Mouse (Mus musculus): ENCODE measurements around the gene Dync1i1.

Dync1i1 gene

GRCm38 (mm10) chr6:5854048-5854836 lies 128.8 kb downstream of the Dync1i1 start:
- DNase-seq (ENCODE audit: inconsistent age in 2 of 2, low spot score in 1 of 2) = no peak

DNA sequence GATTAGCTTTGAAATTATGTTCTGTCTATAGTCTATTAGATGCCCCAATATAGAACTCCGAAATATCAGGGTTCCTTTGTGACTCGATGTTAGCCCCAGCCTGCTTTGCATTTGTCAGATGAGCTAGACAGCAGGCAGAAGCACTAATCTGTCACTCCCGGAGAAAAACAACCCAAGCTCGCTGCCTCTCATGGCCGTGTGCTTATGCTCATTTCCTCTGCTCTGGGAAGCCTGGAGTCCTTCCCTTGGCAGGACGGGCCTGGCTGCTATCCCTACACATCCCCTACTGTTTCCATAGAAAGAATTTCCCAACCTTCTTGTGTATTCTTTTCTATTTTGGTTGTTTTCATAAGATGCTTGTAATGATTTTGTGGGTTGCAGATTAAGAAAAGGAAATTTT lies 130.1 kb downstream of the Dync1i1 start:
- no peak for DNase-seq (ENCODE audit: inconsistent age in 2 of 2, low spot score in 1 of 2)

- peak; percentile 8 to 72 for DNase-seq (ENCODE audit: inconsistent age in 2 of 2, low spot score in 1 of 2)
Measured at GRCm38 (mm10) chr6:5858371-5858770, 132.9 kb downstream of the Dync1i1 start.

DNA sequence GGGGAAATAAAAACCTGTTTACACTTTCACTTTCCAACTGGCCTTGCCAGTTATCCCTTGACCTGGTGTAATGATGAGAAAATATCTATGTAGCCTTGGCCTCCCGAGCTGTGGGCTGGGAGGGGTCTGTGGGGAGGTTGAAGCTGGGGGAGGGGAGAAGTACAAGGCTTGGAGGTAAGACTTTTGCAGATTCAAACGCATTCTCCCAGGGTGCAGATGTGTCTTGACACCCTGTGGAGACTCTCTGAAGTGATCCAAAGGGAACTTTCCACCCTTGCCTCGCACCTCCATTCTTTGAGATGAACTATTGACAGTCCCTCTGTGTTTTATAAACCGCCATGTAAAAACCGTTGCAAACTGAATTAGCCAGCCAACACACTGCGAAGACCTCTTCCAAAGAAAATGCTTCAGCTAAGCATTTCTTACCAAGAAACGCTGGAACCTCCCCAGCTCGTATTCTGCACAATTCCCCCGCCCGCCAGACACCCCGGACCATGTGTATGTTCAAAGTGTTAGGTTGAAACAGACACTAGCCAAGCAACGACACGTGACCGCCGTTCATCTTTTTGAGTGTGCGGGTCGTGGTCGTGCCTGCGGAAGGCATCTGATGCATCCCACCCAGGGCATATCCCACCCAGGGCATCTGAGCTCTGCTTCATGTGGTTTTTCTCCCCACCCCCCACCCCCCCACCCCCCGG lies 133.6 kb downstream of the Dync1i1 start:
- peak in 1 of 2 experiments; percentile 27 for DNase-seq (ENCODE audit: inconsistent age in 2 of 2, low spot score in 1 of 2)

GRCm38 (mm10) chr6:5859630-5860029 lies 134.2 kb downstream of the Dync1i1 start:
- no peak for DNase-seq (ENCODE audit: inconsistent age in 2 of 2, low spot score in 1 of 2)

GRCm38 (mm10) chr6:5866091-5866490 lies 140.7 kb downstream of the Dync1i1 start:
- DNase-seq (ENCODE audit: inconsistent age in 2 of 2, low spot score in 1 of 2) = no peak

- no peak for DNase-seq (ENCODE audit: inconsistent age in 2 of 2, low spot score in 1 of 2)
Measured at GRCm38 (mm10) chr6:5867221-5867620, 141.8 kb downstream of the Dync1i1 start.

DNA sequence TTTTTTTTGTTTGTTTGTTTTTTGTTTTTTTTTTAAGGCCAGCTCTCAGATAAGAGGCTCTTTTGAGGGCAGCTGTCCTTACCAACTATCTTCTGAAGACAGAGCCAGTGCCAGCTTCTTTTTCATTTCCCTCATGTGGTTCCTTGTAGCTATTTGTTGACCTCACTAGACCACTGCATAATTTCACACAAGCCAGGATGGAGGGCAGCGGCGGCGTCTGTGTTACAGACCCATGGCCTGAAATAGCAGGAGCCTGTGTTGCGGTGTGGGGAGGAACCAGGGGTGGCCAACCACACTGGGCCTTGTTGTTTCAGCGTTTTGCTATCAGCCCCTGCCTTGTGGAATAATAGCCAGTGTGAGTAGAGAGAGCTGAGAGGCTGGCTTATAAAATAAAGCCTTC lies 145.6 kb downstream of the Dync1i1 start:
- DNase-seq (ENCODE audit: inconsistent age in 2 of 2, low spot score in 1 of 2) = no peak

DNA sequence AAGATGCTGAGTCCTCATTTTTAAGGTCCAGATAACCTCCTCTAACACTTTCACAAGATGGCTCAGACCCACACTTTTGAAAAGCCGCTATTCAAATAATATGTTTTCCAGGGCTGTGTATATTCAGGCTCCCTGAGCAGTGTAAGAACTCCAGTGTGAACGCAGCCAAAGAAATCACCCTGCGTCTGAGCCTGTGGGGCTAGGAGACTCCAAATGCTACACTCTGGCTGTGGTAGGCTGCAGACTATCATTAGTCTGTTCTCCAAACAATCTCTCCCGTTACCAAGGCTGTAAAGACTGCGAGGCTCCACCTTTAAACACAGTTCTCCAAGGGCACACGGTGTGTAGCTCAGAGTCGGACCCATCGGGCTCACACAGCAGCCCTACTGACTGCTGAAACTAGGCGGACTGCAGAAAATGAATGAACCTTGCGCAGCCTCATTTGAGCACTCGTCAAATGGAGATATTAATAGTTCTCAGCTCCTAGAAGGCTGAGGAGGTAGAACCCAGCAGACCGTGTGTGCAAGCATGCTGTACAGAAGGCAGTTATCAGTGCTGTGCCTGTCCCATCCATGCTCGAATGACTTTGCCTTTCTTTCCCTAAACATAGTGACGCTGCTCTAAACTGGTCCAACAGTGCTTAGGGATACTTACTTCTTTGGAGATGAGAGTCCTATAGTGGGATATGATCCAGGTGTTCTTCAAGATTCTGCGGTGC lies 146.3 kb downstream of the Dync1i1 start:
- DNase-seq (ENCODE audit: inconsistent age in 2 of 2, low spot score in 1 of 2) = no peak

DNA sequence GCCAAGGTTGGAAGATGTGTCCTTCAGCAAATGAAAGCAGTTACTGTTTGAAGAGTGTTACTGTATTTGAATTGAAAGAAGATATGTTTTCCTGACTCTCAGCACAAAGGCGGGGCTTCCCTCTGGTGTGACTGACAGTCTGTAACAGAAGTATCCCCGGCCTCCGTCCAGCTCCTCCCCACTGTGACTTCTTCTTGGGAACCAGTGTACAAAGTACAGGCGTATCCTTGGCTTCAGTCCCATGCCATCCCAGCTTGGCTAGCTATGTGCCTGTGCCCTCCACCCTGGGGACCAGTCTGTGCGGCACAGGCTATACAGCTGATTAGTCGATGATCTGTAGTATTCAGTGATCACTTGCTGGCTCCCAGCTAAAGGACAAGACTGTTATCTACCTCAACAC lies 163.9 kb downstream of the Dync1i1 start:
- no peak for DNase-seq (ENCODE audit: inconsistent age in 2 of 2, low spot score in 1 of 2)

DNA sequence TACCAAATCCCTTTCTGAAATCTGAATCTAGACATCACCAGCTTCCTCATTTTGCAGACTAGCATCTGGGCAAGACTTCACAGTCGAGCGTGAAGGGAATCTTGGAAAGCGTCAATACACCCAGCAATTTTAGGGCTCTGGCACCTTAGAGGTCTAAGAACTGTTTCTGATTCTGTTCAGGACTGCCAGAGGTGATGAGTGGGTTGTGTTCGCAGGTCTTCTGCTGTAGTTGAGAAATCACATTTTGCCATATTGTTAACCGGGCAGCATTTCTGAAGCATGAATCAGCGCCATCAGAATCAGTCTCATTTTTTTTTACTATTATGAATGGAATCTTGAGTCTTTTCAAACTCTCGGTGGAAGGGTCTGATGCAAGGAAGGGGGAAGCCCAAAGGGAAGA lies 185.9 kb downstream of the Dync1i1 start:
- no peak for DNase-seq (ENCODE audit: inconsistent age in 2 of 2, low spot score in 1 of 2)

DNA sequence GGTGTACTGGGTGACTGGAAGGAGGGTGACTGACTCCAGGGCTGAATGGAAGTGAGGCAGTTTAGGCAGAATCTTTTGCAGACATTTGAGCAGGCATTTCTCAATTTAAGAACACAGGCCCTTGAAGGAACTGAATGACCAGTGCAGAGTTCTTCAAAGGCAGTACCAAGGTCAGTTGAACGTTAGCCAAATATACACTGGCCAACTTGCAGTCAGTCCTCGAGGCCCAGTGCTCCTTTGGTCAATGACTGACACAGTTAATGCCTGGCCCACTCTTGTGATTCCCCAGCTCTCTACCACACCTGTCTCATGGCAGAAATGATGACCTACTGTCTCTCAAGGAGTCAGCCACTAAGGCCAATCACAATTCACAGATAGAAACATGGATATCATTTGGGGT lies 189.6 kb downstream of the Dync1i1 start:
- DNase-seq (ENCODE audit: inconsistent age in 2 of 2, low spot score in 1 of 2) = peak; percentile 7 to 46

GRCm38 (mm10) chr6:5920670-5921069 lies 195.2 kb downstream of the Dync1i1 start:
- no peak for DNase-seq (ENCODE audit: inconsistent age in 2 of 2, low spot score in 1 of 2)

DNA sequence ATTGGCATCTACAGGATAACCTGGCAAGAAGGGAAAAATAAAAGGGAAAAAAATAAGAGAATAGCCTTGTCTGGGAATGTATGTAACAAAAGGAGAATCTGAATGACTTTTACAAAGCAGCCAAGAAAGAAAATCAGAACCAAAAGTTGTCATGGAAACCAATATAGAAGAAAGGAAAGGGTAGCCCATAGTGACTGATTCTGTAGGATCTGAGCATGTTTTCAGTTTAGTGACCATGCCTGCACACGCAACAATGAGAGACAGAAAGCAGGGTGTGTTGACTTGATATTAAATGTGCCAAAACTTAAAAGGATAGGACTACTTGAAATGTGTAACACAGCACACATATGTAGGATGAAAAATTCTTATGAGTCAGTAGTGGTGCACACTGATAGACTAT lies 197.2 kb downstream of the Dync1i1 start:
- DNase-seq (ENCODE audit: inconsistent age in 2 of 2, low spot score in 1 of 2) = no peak

DNA sequence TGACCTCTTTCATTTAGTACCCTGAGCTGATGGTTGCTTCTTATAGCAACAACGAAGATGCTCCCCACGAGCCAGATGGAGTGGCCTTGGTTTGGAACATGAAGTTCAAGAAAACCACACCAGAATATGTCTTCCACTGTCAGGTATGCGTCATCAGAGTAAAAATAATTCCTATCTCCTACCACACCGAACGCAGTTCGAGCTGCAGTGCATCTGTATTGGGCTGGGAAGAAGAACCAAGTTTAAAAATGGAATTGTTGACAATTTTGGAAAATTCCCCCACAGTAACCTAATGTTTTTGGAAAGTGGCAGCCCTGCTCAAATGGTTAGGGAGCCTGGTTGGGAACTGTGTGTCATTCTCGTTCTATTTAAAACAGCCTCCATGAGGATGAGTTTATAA lies 197.7 kb downstream of the Dync1i1 start:
- no peak for DNase-seq (ENCODE audit: inconsistent age in 2 of 2, low spot score in 1 of 2)

GRCm38 (mm10) chr6:5930140-5930539 lies 204.7 kb downstream of the Dync1i1 start:
- DNase-seq (ENCODE audit: inconsistent age in 2 of 2, low spot score in 1 of 2) = no peak

- no peak for DNase-seq (ENCODE audit: inconsistent age in 2 of 2, low spot score in 1 of 2)
Measured at GRCm38 (mm10) chr6:5935587-5936353, 210.3 kb downstream of the Dync1i1 start.

- no peak for DNase-seq (ENCODE audit: inconsistent age in 2 of 2, low spot score in 1 of 2)
Measured at GRCm38 (mm10) chr6:5949812-5950392, 224.5 kb downstream of the Dync1i1 start.

DNA sequence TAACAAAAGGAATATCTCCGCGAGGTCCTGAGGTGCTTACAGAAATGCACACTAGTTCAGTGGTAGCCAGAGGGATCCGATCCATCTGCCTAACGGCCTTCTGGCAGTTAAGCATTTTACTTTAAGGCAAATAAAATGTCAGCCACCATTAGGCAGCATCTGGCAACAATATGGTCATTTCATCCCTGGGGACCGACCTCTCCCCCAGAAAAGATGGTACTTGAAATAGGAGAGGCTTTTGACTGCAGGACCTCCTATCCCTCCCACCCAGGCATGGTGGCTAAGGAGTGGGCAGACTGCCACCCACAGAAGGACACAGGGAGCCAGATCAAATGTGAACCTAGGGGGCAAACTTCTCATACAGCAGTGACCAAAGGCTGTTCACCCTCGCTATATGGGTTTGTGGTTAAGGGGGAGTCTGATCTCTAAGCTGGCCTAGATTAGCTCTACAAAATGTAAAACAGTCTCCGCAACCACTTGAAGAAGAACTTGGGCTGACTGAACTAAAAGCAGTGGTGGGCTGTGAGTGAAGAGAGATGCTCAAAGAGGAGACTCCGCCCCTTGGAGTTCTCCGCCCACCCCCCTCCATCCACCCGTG lies 231.0 kb downstream of the Dync1i1 start:
- DNase-seq (ENCODE audit: inconsistent age in 2 of 2, low spot score in 1 of 2) = no peak

- no peak for DNase-seq (ENCODE audit: inconsistent age in 2 of 2, low spot score in 1 of 2)
Measured at GRCm38 (mm10) chr6:5960728-5961127, 235.3 kb downstream of the Dync1i1 start.
